Mouse (Mus musculus): ENCODE data around the gene Hc.

Gene Hc

DNA sequence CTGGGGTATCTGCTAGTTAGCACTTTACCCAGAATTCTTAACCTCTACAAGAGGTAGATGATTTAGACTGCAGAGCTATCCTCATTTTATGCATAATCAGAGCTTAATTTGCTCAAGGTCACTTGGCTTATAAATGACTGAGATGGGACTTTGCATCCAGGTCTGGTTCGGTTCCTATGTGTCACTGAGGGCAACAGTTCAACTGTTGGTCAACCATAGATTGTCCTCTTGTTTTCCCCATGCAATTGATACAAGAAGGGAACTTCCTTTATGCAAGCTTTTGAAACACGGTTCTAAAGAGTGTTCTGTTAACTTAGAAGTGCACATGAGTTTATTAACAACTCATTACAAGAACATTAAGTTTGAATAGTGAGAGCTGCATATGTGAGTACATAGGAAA, 2.9 kb downstream of the Hc start:
- no peak for DNase-seq (ENCODE audit: low read depth, low spot score)

DNA sequence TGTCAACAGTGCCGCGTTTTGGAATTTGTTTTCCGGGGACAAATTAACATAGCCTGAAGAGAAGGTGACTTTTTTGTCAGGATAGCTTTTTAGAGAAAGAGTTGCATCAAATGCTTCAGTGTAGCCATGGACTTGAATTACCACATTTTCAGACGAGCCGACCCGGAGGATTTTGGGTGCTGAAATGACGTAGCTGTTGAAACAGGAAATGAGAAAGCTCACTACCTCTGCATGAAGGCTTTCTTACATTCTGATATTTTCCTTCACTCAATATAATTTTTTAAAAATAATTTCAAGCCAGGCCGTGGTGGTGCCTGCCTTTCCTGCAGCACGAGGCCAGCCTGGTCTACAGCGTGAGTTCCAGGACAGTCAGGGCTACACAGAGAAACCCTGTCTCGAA, 4.0 kb downstream of the Hc start:
- no peak for DNase-seq (ENCODE audit: low read depth, low spot score)

DNA sequence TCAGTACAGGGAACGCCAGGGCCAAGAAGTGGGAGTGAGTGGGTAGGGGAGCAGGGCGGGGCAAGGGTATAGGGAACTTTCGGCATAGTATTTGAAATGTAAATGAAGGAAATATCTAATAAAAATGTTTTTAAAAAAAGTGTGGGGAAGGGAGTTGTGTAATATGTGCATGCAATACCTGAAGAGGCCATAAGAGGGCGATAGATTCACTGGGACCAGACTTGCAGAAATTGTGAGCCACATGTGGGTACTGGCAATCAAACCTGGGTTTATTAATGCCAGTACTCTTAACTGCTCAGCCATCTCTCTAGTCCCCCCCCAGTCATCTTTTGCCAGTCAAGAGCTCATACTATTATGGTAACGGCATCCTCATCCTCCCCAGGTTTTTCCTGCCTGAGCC, 12.4 kb downstream of the Hc start:
- peak; percentile 77 for DNase-seq (ENCODE audit: low read depth, low spot score)

DNA sequence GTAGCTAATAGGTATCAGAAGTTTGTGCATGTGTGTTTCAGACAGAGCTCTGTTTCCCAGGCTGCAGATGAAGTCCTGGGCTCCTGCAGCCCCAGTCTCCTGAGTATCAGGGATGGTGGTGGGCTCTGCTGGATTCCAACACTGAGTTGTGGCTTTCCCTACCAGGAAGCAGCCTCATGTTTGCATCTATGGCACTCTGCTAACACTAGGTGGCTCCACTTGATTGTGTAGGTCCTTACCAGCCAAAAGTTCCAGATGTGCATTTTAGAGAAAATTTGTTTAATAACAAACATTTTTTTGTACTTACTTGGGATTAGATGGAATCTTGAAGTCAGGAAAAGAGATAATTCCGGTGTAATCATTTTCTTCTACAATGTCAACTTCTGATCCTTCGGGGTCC, 16.3 kb downstream of the Hc start:
- DNase-seq (ENCODE audit: low read depth, low spot score) = peak; percentile 76

DNA sequence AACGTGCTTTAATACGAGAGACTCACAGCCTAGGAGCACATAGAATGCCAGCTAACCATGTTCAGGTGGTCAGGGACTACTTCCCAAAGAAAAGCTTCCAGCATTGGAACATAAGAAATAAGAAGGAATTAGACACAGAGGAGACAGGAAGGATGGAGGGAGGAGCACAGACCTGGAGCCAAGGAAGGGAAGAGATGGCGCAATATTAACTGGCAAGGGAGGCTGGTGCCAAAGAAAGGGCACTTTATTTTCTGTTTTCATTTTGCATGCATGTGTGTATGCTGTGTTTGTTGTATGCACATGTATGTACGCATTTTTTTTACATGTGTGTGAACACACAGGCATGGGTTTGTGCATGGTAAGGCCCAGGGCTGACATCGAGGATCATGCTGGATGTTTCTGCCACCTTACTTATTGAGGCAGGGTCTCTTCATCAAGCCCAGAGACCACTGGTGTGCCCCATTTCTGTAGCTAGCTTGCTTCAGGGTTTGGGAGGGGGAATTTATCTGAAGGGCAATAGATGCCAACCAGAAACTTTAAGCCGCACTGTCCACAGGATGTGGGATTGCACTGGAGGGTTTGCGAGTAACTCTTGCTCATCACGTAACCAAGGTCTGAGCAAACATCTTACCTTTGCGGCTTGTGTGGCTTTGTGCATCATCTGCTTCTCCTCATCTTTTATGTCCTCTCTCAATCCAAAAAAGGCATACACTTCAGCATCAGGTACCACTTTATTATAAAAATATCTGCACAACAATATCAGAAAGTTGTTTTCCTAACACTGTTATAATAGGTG, 22.5 kb downstream of the Hc start:
- DNase-seq (ENCODE audit: low read depth, low spot score) = peak; percentile 30

DNA sequence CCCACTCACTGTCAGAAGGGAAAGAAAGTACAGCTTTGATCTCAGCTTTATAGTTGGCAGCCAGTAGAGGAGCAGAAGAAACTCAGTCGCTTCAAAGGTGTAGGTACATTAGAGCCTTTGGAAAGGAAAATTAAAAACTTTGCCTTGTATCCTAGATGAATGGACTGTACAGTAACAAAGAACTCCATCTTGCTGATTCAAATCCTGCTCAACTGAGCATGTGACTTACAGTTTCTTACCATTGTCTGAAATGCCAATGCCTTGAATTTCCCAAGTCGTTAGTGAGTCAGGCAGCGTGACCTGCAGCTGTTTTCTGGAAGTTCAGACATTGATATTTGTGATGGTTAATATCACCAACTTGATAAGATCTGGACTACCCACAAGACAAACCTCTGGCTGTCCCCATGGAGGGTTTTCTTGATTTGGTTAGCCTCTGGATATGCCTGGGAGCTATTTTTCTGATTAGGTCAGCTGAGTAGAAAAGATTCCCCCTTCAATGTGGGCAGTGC, 36.5 kb downstream of the Hc start:
- no peak for DNase-seq (ENCODE audit: low read depth, low spot score)

DNA sequence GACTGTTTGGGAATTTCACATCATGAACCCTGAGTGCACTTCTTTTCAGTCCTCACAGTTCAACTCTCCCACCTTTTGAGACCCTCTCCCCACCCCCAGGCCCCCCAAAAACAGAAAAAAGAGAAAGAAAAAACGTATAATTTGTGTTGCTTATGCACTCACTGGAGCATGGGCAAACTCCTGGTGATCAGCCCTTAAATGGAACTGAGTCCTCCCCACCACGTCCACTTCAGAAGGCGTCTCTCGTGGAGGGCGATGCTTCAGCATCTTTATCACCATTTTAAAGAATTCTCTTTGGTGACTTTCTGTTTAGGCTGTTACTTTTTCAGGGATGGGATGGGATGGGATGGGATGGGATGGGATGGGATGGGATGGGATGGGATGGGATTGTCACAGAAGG, 39.4 kb downstream of the Hc start:
- no peak for DNase-seq (ENCODE audit: low read depth, low spot score)

DNA sequence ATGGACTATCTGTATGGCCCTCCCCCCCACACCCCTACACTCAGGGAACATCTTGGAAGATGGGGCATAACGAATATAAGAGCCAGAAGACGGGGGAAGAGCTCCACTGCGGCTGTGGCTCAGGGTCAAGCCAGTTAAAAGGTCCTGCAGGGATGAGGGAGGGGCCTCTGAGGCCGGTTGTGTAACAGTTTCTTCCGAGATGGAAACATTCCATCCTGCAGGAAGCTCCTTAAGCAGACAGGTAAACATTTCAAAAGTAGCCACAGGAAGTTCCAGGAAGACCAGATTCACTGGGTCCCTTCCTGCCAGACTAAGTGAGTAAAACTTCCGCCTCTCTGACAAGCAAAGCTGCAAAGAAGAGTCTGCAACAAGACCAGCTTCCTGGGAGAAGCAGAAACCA, 45.4 kb downstream of the Hc start:
- DNase-seq (ENCODE audit: low read depth, low spot score) = no peak

DNA sequence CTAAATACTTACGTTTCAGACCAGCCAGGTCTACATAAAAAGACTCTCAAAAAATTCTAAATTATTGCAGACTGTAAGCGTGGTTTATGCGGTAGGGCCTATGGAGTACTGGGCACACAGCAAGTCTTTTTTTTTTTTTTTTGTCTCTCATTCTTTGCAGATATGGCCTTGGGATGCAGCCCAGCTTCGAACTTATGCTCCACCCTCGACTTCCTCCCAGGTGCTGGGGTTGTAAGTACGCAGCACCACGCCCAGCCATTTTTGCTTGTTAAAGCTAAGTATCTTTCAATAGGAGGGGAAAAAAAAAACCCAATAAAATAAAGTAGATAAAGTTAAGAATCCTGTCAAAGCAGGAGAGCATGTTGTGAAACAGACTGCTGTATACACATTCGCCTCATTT, 49.6 kb downstream of the Hc start:
- DNase-seq (ENCODE audit: low read depth, low spot score) = no peak

DNA sequence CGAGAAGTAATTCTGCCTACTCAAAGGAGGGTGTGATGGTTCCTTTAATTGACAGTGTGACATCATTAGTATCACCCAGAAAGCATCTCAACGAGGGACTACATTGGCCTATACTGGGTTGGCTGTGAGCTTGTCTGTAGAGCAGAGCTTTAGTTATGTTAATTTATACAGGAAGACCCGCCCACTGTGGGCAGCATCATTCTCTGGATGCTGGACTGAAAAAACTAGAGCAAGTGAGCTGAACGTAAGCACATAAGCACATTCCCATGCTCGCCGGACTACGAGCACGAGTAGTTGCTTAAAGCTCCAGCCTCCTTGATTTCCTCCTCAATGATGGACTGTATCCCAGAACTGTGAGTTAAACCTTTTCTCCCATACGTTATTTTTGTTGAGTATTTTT, 62.3 kb downstream of the Hc start:
- no peak for DNase-seq (ENCODE audit: low read depth, low spot score)

DNA sequence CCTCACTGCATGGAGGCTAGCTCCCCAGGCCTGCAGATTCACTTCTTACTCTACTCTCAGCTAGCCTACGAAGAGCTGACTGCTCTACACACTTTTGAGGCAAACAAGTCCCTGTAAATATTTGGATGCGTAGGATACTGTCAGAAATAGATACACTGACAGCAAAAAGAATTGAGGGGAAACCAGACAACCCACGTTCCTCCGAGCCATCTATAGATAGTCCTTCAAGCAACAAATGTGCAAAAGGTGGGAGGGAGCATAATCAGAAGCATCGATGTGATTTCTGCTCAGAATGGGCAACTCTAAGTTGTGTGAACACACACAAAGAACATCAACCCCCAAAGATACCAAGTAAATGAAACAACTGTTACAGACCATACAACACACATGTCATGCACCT, 64.7 kb downstream of the Hc start:
- DNase-seq (ENCODE audit: low read depth, low spot score) = no peak

DNA sequence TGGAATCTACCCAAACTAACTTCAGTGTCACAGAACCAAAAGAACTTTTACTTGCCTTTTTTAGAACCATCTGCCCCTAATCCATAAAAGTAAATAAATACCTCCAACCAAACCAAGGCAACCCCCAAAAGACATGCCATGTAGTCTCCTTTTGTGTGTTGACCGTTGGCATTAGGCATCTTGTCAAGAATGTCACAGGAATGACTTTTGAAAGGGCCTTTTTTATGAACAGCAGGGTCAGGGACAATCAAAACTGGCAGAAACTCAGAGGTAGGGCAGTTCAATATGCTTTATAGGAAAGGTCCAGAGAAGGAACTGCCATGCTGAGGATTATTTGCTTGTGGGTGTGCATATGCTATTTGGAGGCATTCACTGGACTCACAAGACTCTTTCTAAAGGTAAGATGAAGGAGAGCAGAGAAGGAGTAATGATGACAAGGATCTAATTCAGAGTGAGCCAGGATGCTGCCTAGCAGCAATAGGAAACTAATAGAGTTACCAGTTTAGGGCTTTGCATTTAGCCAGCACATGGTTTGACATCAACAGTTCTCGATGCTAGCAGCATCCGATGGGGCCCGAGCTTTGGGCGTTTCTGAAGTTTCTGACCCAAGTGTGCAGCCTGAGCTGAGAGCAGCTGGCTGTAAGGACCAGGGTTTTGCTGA, 67.4 kb downstream of the Hc start:
- DNase-seq (ENCODE audit: low read depth, low spot score) = no peak

DNA sequence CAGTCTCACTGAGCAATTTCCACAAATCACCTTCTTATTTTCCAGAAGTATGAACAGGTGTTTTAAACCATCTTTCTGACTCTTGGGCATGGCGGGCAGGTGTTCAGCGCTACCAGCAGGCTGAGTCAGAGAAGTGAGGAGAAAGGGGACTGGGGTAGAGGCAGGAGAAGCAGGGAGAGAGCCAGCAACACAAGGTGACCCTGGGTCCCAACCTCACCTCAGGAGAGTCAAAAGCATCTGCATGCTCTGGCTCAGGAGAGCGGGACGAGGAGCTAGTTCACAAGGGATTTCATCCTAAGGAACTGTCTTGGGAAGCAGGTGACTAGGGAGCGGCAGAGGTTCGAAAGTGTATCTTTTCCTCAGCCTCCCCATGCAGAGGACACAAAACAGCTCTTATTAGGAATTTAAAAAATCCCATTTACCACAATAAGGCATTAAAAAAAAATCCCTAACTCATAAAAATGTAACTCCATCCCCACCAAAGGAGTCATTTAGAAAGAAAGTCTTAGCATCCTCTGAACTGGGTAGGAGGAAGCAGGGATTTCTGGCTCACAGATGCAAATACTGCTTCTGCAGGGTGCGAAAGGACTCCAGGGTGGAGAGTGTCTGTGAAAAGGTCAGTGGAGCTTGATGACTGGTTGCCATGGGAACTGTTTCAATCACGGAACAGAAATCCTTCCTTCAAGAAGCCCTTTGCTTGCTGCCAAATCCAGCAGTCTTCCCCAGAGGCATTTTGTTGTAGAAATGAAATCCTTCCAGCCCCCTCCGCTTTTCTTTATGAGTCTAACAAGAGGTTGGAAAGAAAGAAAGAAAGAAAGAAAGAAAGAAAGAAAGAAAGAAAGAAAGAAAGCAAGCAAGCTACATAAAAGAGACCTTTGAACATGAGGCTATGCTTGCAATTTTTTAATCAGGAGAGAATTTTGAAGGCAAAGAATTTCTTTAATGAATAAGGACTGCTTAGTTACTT, 68.2 kb downstream of the Hc start:
- DNase-seq (ENCODE audit: low read depth, low spot score) = no peak

DNA sequence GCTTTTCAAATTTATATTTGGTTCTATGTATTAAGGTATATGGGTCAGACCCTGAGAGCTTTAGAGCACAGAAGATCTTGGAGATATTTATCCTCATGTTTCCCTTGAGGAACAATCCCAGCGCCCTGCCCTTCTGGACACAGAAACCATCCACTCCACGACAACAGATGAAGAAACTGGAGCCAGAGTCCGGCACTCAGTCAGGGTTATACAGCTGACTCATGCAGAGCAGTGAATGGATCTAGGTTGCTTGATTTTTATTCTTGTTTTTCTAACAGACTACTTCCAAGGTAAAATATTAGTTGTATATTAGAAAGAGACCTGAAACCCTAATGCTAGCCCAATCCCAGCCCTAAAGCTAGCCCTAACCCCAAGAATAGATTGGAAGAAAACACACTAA, 69.3 kb downstream of the Hc start:
- DNase-seq (ENCODE audit: low read depth, low spot score) = no peak

DNA sequence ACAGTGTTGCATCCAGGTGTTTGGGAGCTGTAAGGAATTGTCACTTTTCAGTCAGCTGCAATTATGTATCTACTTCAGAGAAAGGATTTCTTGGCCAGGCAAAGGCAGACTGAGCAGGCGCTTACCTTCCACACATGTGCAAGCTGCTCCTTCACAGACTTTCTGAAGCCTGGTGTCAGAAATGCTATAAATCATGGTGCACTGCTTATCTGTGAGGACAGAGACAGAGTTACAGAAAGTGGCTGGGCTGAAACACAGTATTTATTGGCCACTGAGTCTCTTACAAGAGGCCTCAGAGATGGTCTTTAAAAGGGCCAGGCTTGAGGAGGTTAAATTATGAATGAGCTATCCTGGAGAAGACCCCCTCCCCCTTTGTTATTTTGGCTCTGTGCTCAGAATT, 71.5 kb downstream of the Hc start:
- no peak for DNase-seq (ENCODE audit: low read depth, low spot score)

DNA sequence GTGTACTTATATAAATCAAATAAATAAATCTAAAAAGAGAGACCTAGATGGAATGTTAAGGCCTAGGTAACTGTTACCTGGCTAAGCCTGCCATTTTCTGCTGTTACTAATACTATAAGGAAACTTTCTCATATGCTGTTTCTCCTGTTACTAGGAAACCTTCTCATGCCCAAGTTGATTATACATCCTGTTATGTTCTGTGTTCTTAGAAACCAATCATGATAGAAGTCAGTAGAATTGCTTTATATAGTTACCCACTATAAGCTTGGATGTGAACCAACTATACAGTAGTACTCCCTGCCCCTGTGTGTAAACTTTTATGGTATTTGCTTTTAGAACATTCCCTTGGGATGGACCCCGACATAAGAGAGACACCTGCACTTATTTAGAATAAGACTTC, 73.6 kb downstream of the Hc start:
- DNase-seq (ENCODE audit: low read depth, low spot score) = peak; percentile 40

DNA sequence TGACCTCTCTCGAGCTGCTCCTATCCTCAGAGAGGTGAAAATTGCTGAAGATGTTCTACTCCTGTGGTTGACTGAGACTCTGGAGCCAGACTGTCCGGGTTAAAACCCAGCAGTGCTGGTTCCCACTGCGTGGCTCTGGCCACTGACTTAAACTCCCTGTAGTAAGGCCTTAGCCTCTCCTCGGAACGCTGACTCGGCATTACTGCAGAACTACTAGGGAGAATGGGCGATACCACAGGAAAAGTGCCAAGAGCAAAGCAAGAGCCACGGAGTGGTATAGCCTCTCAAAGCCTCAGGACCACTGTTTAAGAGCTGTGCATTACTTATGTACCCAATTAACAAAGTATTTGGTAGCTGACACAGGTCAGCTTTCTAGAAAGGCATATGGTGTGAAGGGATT, 76.4 kb downstream of the Hc start:
- no peak for DNase-seq (ENCODE audit: low read depth, low spot score)

DNA sequence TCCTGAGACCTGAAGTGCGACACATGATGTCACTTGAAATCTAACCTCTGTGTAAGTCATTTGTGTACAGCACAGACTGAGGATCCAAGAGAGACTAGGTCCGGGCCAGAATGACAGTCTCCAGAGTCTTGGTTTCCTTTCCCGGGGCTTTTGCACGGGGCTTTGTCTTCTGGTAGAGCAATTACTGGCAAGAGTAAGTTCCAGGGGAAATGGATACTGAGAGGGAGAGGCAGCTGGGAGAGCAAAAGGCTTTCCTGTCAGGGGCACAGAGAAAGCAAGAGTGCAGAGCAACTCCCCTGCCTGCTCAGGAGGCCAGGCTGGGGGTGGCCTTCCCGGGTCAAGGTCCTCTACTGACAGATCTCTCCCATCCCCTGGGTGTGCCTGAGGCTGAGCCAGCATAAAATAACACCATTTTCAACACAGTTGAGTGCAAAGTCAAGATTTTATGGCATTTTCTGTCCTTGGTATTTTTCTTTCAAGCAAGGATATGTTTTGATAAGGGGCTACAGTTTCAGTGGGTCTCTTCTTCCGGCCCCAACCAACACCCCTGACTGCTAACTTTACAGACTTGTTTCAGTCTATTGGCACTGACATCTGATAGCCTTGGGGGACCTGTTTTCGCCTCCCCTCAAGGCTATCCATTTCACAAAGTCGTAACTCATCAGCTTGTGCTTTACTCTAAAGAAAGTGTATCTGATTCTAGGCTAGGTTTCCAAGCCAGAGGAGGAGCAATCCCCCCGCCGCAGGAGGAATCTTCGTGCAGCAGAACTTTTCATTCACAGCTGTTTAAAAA, 78.1 kb downstream of the Hc start:
- DNase-seq (ENCODE audit: low read depth, low spot score) = no peak

DNA sequence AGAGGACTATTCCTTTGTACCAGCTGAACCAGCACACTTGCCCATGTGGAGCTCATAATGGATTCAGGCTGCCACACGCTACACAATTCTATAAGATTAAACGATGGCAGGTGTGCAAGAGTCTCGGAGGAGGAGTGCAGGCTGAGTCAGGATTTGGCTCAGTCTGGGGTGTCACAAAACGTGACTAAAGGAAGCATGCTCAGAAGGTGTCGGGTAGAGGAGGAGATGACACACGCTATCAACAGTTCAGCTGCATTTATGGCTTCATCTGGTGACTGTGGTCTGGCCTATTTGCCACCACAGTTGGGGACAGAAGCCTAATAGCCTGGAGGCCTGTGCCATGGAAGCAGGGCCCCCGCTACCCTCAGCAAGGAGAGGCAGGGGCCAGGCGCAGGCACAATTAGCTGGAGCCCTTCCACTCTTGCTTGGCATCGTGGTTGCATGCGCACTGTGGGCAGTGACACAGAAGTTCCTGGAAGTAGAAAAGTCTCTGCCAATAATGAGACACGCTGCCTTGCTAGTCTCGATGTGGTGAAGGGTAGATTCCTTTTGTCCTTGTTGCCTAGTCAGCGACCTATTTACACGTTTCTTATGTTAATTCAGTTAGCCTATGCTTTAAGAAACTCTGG, 79.0 kb downstream of the Hc start:
- DNase-seq (ENCODE audit: low read depth, low spot score) = peak; percentile 31

DNA sequence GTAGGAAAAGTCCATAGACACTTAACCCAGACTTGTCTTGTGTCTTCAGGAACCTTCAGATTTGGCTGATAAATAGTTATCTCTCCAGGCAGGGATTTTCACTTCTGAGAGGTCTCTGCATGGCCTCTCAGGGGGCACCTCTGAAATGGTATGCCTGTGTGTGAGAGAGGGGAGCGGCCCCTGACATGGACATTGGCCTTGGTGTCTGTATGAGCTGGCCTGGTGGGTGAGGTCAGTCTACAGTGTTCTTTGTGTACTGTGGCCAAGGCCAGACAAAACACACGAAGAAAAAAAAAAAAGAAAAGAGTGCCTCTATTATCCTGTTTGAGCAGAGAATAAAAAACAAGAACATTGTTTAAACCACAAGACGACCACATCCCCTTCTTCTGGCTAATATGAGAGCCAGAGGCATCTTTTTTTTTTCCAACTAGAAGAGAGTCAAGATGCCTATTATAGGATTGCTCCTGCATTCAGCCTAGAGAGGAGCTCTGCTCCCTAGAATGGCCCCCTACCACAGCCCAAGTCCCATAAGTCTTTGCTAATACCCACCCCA, 81.7 kb downstream of the Hc start:
- DNase-seq (ENCODE audit: low read depth, low spot score) = peak; percentile 27

DNA sequence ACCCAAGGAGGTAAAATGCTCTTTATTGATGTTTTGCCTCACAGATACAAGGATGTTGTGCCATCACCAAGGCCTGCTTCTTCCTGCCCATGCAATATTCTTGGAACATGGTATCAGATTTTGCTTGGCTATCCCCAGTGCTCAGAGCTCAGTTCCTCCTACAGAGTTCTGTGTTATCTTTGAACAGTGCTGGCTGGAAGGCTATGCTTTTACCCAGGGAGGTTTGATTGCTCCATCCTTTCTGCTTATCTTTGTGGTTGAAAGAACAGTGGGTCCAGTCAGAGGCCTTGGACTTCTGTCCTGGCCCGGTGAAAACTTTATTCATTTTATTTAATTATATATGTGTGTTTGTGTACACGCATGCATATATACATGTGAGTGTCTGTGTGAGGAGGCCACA, 83.0 kb downstream of the Hc start:
- DNase-seq (ENCODE audit: low read depth, low spot score) = no peak

Measured in CD4-positive, CD25-positive, alpha-beta regulatory T cell, adult 2 months (primary cell).